Mouse (Mus musculus): ENCODE measurements around the gene Banf1.
"Not testable (repeated sequence)": the region's sequence is repeated elsewhere in the genome, so short reads cannot be mapped to it uniquely, and the experiment has no call there.

Gene Banf1

GRCm38 (mm10) chr19:5374177-5374576 is 7.2 kb upstream of the Banf1 start:
- no peak for DNase-seq (ENCODE audit: low spot score)

DNA sequence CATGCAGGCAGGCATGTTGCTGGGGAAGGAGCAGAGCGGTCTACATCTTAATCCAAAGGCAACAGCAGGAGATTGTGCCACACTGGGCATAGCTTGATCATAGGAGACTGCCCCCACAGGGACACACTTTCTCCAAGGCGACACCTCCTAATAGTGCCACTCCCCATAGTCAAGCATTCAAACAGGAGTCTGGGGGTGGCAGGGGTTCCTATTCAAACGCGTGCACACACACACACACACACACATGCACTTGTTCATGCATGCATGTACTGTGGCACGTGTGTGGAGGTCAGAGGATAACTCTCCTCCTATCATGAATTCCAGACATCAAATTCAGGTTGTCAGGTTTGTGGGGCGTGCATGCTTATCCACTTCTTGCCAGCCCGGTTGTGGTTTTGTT is 5.8 kb upstream of the Banf1 start:
- no peak for DNase-seq (ENCODE audit: low spot score)

- no peak for DNase-seq (ENCODE audit: low spot score)
These were observed 4.0 kb upstream of the Banf1 start for GRCm38 (mm10) chr19:5370932-5371331.

DNA sequence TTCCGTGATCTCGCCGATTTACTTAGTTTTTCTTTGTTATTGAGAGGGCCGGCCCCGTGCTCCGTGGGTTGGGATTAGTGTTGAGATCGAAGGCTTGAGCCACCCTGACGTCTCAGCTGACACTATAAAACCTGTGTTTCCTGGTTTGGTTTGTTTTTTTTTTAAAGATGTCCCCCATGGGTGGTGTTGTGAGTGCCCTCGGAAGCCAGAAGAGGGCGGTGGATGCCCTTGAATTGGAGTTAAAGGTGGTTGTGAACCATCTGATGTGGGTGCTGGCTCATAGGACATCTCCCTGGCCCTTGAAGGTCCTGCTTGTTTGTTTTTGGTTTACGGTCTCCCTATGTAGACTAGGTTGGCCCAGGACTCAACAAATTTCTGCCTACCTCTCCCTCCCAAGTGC is 487 bp upstream of the Banf1 start:
- no peak for DNase-seq (ENCODE audit: low spot score)

GRCm38 (mm10) chr19:5366175-5367052 is 554 bp downstream of the Banf1 start, which contains the start of gene Eif1ad:
Eif1ad (plus strand) TSS chr19:5366741.
- peak; percentile 86 for DNase-seq (ENCODE audit: low spot score)

DNA sequence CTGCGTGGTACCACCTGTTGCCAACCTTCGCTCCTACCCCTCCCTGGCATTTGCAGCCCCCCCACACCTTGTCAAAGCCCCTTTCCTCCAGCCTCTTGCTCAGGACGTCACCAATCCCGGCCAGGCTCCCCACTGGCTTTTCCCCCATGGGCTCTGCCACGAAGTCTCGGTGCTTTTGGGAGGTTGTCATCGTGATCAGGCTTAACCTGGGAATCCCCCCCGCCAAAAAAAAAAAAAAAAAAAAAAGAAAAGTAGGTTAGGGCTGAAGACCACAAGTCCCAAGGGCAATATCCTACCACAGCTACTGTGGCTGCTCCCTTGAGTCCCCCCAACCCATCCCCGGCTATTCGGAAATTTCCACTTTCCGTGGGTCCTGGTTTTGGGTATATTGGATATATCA is 1.2 kb downstream of the Banf1 start:
- DNase-seq (ENCODE audit: low spot score): no peak

- no peak for DNase-seq (ENCODE audit: low spot score)
These were observed 2.8 kb downstream of the Banf1 start for GRCm38 (mm10) chr19:5364124-5364523.

- DNase-seq (ENCODE audit: low spot score): no peak
These were observed 4.8 kb downstream of the Banf1 start for GRCm38 (mm10) chr19:5362186-5362585.

DNA sequence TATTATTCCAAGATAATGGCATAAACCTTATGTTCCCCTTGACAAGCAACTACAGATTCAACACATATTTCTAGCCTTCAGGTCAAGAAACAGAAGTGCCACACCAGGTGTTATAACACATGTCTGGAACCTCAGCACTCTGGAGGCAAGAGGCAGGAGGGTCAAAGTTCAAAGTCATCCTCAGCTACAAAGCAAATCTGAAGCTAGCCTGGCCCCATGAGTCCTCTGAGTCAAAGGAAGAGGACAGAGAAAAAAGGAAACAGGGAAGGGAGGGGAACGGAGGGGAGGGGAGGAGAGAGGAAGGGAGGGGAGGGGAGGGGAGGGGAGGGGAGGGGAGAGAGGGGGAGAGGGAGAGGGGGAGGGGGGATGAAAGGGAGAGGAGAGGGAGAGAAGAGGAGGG is 10.9 kb downstream of the Banf1 start:
- no peak for DNase-seq (ENCODE audit: low spot score)

GRCm38 (mm10) chr19:5353609-5354008 is 13.4 kb downstream of the Banf1 start:
- no peak for DNase-seq (ENCODE audit: low spot score)

- DNase-seq (ENCODE audit: low spot score): not testable (repeated sequence)
These were observed 17.5 kb downstream of the Banf1 start, which contains the start of gene Cst6 for GRCm38 (mm10) chr19:5349502-5349873. Cst6 (minus strand) TSS chr19:5349574.

DNA sequence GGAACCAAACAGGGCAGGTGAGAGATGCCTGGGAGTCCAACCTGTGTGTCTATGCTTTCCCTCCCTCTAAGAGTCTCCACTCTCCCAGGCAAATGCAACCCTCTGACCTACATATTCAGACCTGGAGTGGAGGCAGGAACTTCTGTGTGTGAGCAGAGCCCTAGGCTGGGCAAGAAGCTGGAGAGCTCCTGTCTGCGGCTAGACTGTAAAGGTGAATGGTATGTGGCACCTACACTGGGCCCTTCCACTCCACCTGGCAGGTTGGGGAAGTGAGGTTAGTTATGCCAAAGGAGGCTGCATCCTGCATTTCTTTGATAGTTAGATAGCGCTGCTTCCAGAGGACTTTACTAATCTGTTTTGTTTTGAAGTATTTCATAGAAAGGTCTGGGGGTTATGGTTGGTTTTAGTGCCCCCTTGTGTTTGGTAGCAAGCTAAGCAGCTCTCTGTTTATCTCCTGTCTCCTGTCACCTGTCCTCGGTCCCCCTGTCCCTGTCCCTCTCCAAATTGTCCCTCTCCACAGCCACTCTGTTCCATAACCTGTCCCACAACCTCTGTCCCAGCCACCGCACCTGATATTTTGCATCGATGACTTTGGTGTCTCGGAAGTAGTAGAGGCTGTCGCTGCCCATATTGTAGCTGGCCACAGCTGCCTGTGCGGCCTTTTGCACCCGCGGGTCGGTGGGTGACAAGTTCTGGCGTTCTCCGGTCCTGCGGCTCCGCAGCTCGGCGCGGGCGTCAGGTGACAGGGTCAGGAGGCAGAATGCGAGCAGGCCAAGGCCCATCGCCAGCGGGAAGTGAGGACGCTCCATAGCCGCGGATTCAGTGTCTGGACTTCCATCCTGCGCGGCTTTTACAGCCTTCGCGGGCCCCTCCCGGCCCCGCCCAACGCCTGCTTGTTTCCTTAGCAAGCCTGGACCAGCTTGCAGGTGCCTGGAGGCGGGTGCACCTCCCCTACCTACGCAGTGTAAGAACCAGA is 18.2 kb downstream of the Banf1 start:
- peak; percentile 7 for DNase-seq (ENCODE audit: low spot score)

- no peak for DNase-seq (ENCODE audit: low spot score)
These were observed 18.9 kb downstream of the Banf1 start for GRCm38 (mm10) chr19:5348064-5348463.

GRCm38 (mm10) chr19:5345297-5346131 is 21.5 kb downstream of the Banf1 start:
- DNase-seq (ENCODE audit: low spot score): no peak

- no peak for DNase-seq (ENCODE audit: low spot score)
These were observed 25.6 kb downstream of the Banf1 start for GRCm38 (mm10) chr19:5341360-5341759.

- DNase-seq (ENCODE audit: low spot score): peak; percentile 65
These were observed 29.0 kb downstream of the Banf1 start for GRCm38 (mm10) chr19:5337975-5338374.

- no peak for DNase-seq (ENCODE audit: low spot score)
These were observed 31.5 kb downstream of the Banf1 start, which contains the start of gene Catsper1 for GRCm38 (mm10) chr19:5335441-5335840. Catsper1 (plus strand) TSS chr19:5335741.

DNA sequence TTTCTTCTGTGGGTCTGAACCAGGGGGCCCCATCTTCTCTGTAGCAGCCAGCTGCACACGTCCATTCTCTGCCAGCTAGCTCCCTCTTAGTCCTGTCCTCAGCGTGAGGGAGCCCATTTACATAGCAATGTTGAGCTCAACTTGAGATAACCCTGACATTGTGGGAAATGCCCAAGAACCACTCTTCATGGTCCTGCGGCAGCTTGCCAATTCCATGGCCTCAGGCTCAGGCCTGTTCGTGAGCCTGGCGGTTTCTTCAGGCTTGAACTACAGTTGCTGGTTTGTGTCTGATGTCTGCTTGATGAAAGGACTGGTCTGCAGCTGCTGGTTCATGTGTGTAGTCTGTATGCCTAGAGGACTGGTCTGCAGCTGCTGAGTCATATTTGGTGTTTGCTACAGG is 32.2 kb downstream of the Banf1 start:
- DNase-seq (ENCODE audit: low spot score): no peak

DNA sequence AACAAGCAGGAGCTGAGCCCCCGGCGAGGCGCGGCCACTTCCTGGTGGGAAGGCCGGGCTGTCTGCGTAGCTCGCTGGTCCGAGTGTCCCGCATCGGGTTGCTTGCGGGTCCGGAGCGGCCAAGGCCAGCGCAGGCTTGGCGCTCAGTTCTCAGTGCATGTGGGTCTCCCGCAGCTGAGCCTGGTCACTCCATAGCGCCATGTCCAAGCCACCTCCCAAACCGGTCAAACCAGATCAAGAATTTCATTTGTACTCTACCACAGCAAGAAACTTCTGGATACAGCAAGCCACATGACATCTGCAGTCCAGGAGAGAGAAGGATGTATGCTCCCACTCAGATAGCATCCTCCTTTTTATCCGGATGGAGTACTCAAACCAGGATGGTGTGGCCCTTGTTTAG is 39.0 kb downstream of the Banf1 start:
- DNase-seq (ENCODE audit: low spot score): no peak

- no peak for DNase-seq (ENCODE audit: low spot score)
These were observed 43.2 kb downstream of the Banf1 start for GRCm38 (mm10) chr19:5323801-5324200.

Measured in urinary bladder, postnatal 25 days (tissue).